Mouse (Mus musculus) limb, embryonic 14.5 days (tissue): ENCODE data around the gene Lbx1. TPM values are rescaled to one million over a fixed set of nuclear protein-coding genes. Genes with fewer than 3 reads are reported as not detected.

Experiments used
- ATAC-seq: fragments of 200-750 bp; cut with Nextera tagmentation; 2 replicates; pipeline ENCODE4 v1.8.0; 2017; ENCODE audit warnings: low read depth, moderate number of reproducible peaks, moderate TSS enrichment; ENCODE audit not compliant: low FRiP score
- DNase-seq: peaks from one replicate; pipeline ENCODE4 v3.0.0-alpha.2; 2015; ENCODE audit warnings: low spot score
- H3K27ac ChIP-seq: fragments of 300-500 bp; sonication (generic); replicated peaks from 2 replicates; pipeline ENCODE4 v1.5.1; 2014; ENCODE audit warnings: low read depth, mild to moderate bottlenecking, low read length, moderate library complexity, mixed read lengths
- H3K27me3 ChIP-seq: fragments of 300-500 bp; sonication (generic); 2 replicates; pipeline ENCODE4 v1.6.1; 2014; ENCODE audit warnings: low read length, mixed read lengths; ENCODE audit not compliant: control insufficient read depth, insufficient read depth
- H3K36me3 ChIP-seq: fragments of 300-500 bp; sonication (generic); 2 replicates; pipeline ENCODE4 v1.6.1; 2014; ENCODE audit warnings: mild to moderate bottlenecking, low read length, moderate library complexity, mixed read lengths; ENCODE audit not compliant: control insufficient read depth, insufficient read depth
- H3K4me1 ChIP-seq: fragments of 300-500 bp; sonication (generic); 2 replicates; pipeline ENCODE4 v1.6.1; 2014; ENCODE audit warnings: antibody characterized with exemption, low read length, mixed read lengths; ENCODE audit not compliant: control insufficient read depth, insufficient read depth
- H3K4me2 ChIP-seq: fragments of 300-500 bp; sonication (generic); replicated peaks from 2 replicates; pipeline ENCODE4 v1.6.1; 2014; ENCODE audit warnings: low read depth, mild to moderate bottlenecking, low read length, moderate library complexity; ENCODE audit not compliant: severe bottlenecking
- H3K4me3 ChIP-seq: fragments of 300-500 bp; sonication (generic); replicated peaks from 2 replicates; pipeline ENCODE4 v1.5.1; 2014; ENCODE audit warnings: low read length
- H3K9ac ChIP-seq: fragments of 300-500 bp; sonication (generic); 2 replicates; pipeline ENCODE4 v1.6.1; 2014; ENCODE audit warnings: mild to moderate bottlenecking, low read depth, low read length, moderate library complexity; ENCODE audit not compliant: severe bottlenecking
- H3K9me3 ChIP-seq: fragments of 300-500 bp; sonication (generic); 2 replicates; pipeline ENCODE4 v1.6.1; 2016; ENCODE audit warnings: low read length; ENCODE audit not compliant: control insufficient read depth
- POLR2A ChIP-seq: fragments of 200-500 bp; IDR thresholded peaks from 2 replicates; pipeline ENCODE4 v1.8.0; 2012; ENCODE audit warnings: inconsistent platforms, mild to moderate bottlenecking, moderate library complexity, borderline replicate concordance; ENCODE audit not compliant: insufficient read depth, insufficient read length; ENCODE audit errors: extremely low read depth
- WGBS: fragments of 180-500 bp; shearing (Covaris S2); extraction: QIAGEN DNeasy Blood & Tissue Kit; methylation state at CpG from one replicate; pipeline ENCODE4 v1.1.7; 2014; 5-methylcytosine and 5-hydroxymethylcytosine counted together
- polyA plus RNA-seq, 2 experiments: library from polyadenylated mRNA; depleted of rRNA in 1 of 2; stranded (reverse) in 1 of 2; unstranded in 1 of 2; fragments of >200 nt; fragmentation: Nextera tagmentation in 1 of 2; extraction: Ambion mirVana in 1 of 2; gene quantifications; 2 replicates each; pipeline versions ENCODE4 v1.2.1 to v1.2.3; 2012 to 2014

Gene Lbx1
- polyA plus RNA-seq, 2 experiments: 2.2 to 2.7 TPM

- H3K27ac ChIP-seq: no peak overlapping the region
- no peak for TF ChIP-seq POLR2A
- H3K4me2 ChIP-seq: no peak overlapping the region
- H3K4me3 ChIP-seq: no peak overlapping the region
- ATAC-seq (no peak), DNase-seq (no peak)
- no peaks in the 10 kb centered on the region for H3K9me3 ChIP-seq
- no peak overlapping the region for H3K9ac ChIP-seq
- no peaks in the 10 kb centered on the region for H3K4me1 ChIP-seq
- peaks cover 71% of the 10 kb centered on the region for H3K27me3 ChIP-seq
- 2% methylated on average over 5 of the region's 5 CpGs for WGBS
- H3K36me3 ChIP-seq: no peaks in the 10 kb centered on the region
Measured at GRCm38 (mm10) chr19:45243264-45243602, 7.6 kb upstream of the Lbx1 start.

GRCm38 (mm10) chr19:45242348-45243263, 7.0 kb upstream of the Lbx1 start:
- H3K9ac ChIP-seq: no peak overlapping the region
- ATAC-seq: no peak
- H3K36me3 ChIP-seq: no peaks in the 10 kb centered on the region
- DNase-seq: no peak
- H3K4me3 ChIP-seq: no peak overlapping the region
- H3K4me2 ChIP-seq: no peak overlapping the region
- peaks cover 77% of the 10 kb centered on the region for H3K27me3 ChIP-seq
- 2% methylated on average over 23 of the region's 23 CpGs for WGBS
- no peak for TF ChIP-seq POLR2A
- H3K27ac ChIP-seq: no peak overlapping the region
- H3K4me1 ChIP-seq: no peaks in the 10 kb centered on the region
- H3K9me3 ChIP-seq: no peaks in the 10 kb centered on the region

- DNase-seq (no peak), ATAC-seq (no peak)
- Histone ChIP-seq H3K4me3 (no peak overlapping the region), H3K9ac (no peak overlapping the region), H3K27me3 (peaks cover 84% of the 10 kb centered on the region), H3K36me3 (no peaks in the 10 kb centered on the region), H3K27ac (no peak overlapping the region), H3K4me2 (no peak overlapping the region), H3K9me3 (no peaks in the 10 kb centered on the region), H3K4me1 (no peaks in the 10 kb centered on the region)
- TF ChIP-seq POLR2A: no peak
- 7% methylated on average over 3 of the region's 4 CpGs for WGBS
Measured at GRCm38 (mm10) chr19:45242017-45242347, 6.4 kb upstream of the Lbx1 start.

DNA sequence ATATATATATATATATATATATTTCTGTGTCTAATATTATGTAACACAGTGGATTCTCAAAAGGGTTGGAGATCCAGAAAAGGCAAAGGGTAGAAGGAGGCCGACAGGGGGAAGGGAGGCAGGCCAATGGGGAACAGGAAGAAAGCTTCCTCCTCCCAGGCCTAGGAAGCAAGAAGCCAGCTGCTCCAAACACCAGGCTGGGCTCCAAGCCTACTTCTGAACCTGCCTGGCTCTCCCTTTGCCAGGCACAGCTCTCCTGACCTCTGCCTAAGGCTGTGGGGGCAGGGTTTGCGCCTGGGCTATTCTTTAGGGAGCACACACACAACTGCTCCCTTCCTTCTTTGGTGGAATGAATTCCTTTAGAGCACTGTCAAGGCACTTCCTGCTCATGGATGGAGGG, 4.4 kb upstream of the Lbx1 start:
- Histone ChIP-seq H3K36me3 (no peaks in the 10 kb centered on the region), H3K27ac (no peak overlapping the region), H3K4me3 (no peak overlapping the region), H3K4me2 (no peak overlapping the region), H3K9me3 (no peaks in the 10 kb centered on the region), H3K27me3 (peaks cover 95% of the 10 kb centered on the region), H3K4me1 (peaks cover 9% of the 10 kb centered on the region), H3K9ac (no peak overlapping the region)
- TF ChIP-seq POLR2A: no peak
- WGBS: 13% methylated on average over 2 of the region's 2 CpGs
- DNase-seq: no peak
- no peak for ATAC-seq

DNA sequence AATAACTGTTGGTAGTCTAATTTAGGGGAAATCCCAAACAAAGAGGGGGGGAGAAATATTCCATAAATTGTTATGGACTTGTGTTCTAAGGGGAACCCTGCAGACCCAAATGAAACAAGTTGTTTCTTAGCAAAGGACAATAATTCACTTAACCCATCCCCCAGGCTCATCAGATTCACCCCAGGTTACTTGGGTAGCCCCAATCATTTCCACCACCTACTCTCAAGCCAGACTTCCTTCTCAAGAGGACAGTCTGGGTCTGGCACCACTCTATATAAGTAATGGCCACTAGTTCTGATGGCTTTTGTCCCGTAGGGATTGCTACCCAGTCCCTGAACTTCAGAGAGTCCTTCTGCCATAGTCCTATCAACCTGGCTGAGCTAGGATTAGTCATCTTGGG, 3.6 kb upstream of the Lbx1 start:
- H3K4me3 ChIP-seq: no peak overlapping the region
- H3K4me1 ChIP-seq: peaks cover 11% of the 10 kb centered on the region
- H3K9ac ChIP-seq: no peak overlapping the region
- H3K4me2 ChIP-seq: no peak overlapping the region
- no peak overlapping the region for H3K27ac ChIP-seq
- no peaks in the 10 kb centered on the region for H3K9me3 ChIP-seq
- no peaks in the 10 kb centered on the region for H3K36me3 ChIP-seq
- ATAC-seq: no peak
- WGBS: 11% methylated on average over 1 of the region's 1 CpGs
- peaks cover 96% of the 10 kb centered on the region for H3K27me3 ChIP-seq
- DNase-seq: no peak
- TF ChIP-seq POLR2A: no peak
